14 mouse cellular contexts compared by ENCODE assay signal in the genomic region with DNA sequence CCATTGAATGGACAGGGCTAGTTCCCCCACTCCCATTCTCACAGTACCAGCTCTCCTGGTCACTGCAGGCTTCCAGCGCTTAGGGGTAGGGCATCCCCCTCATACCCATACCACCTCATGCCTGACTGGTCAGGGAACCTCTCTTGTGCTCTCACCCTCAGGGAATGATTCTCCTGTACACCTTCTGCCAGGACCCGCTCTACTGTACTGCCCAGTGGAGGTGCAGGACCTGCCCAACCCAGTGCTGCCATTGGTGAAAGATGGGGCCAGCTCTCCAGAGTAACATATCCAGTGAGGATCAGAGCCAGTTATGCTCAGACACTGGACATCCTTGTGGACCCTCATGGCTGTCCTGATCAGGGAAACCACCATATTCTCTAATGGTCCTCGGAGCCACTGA.
"Had no signal": no experiment of that assay in that cellular context is flagged by ENCODE, and none has a peak within 500 bp of the region (broad histone marks: within the 10 kb centered on the region; RNA-seq: fewer than 3 reads in every experiment).

No protein-coding gene starts in this region.

- H3K27me3 ChIP-seq: limb, embryonic 15.5 days; neural tube, embryonic 13.5 days had no signal

- H3K27ac ChIP-seq: limb, embryonic 15.5 days; liver, embryonic 14.5 days; neural tube, embryonic 13.5 days had no signal

- H3K4me3 ChIP-seq: limb, embryonic 15.5 days; myocyte; neural tube, embryonic 13.5 days had no signal

- H3K4me1 ChIP-seq: limb, embryonic 15.5 days; neural tube, embryonic 13.5 days had no signal

- H3K9ac ChIP-seq: limb, embryonic 15.5 days; liver, embryonic 14.5 days; neural tube, embryonic 13.5 days had no signal

- H3K9me3 ChIP-seq: limb, embryonic 15.5 days; neural tube, embryonic 13.5 days had no signal

- H3K36me3 ChIP-seq: limb, embryonic 15.5 days; neural tube, embryonic 13.5 days had no signal

- H3K4me2 ChIP-seq: limb, embryonic 15.5 days; neural tube, embryonic 13.5 days had no signal

- DNase-seq: kidney, adult 11 months; kidney, postnatal 36 days; layer of hippocampus, adult 9-11 months; layer of hippocampus, postnatal 36 days; lung, adult 18-20 months; retina, postnatal 1 day; right cerebral cortex, postnatal 4 days; spleen, adult 18-20 months; thymus, adult 18-20 months; thymus, postnatal 14 days had no signal
